Mouse (Mus musculus): Measurements from ENCODE around the gene Cd96.

Cd96 gene

GRCm38 (mm10) chr16:46063278-46063677 is 56.8 kb downstream of the Cd96 start:
- in situ Hi-C loops (cut with MboI, MseI): no loop called here

GRCm38 (mm10) chr16:46046906-46047305 is 73.1 kb downstream of the Cd96 start:
- in situ Hi-C loops (cut with MboI, MseI): no loop called here

DNA sequence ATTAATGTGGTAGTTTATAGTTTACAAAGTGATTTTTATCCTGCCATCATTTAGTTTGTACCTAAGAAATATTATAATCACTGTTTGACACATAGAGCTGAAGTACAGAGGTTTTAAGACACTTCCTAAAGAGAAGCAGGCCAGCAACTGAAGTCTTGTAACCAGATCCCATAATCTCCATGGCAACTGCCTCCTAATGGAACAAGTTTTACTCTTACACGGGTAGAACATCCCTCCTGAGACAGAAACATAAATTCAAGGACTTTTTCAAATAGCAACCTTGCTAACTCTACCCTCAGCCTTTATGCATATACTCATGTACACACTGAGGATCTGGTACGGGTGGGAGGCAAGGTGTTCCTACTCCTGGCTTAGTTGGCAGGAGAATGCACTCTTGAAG is 83.8 kb downstream of the Cd96 start:
- in situ Hi-C loops (cut with MboI, MseI): no loop called here

- in situ Hi-C loops (cut with MboI, MseI): no loop called here
These were observed 86.2 kb downstream of the Cd96 start for GRCm38 (mm10) chr16:46033896-46034295.

DNA sequence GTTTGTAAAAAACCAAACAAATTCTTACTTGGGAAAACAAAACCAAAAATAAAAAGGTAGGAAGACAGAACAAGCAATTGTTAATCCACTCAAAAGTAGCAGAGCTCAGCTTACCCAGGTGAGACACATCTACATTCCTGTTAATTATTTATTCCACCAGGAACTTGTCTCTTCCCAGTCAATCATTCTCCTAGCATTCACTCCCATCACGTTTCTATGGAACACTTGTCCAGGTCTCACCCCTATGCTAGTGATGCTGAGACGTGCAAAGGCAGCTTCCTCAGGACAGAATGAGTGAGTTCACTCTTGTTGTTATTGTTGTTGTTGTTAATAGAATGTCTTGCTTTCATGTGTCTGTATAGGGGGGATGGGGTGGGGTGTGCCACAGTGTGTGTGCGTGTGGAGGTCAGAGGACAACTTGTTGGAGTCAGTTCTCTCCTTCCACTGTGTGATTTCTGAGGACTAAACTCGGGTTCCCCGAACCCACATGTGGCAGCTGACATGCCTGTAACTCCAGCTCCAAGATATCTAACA is 97.0 kb downstream of the Cd96 start:
- in situ Hi-C loops (cut with MboI, MseI): loop anchor here in 1 of 2 experiments (25.0 kb wide), 1 partner anchor 786 kb away; no protein-coding TSS in a partner anchor

- in situ Hi-C loops (cut with MboI, MseI): loop anchor here in 1 of 2 experiments (25.0 kb wide), 1 partner anchor 785 kb away; no protein-coding TSS in a partner anchor
These were observed 97.7 kb downstream of the Cd96 start for GRCm38 (mm10) chr16:46022189-46022928.

GRCm38 (mm10) chr16:46021302-46021701 is 98.7 kb downstream of the Cd96 start:
- in situ Hi-C loops (cut with MboI, MseI): loop anchor here in 1 of 2 experiments (25.0 kb wide), 1 partner anchor 784 kb away; no protein-coding TSS in a partner anchor

GRCm38 (mm10) chr16:46020396-46020795 is 99.7 kb downstream of the Cd96 start:
- in situ Hi-C loops (cut with MboI, MseI): loop anchor here in 1 of 2 experiments (25.0 kb wide), 1 partner anchor 783 kb away; no protein-coding TSS in a partner anchor

DNA sequence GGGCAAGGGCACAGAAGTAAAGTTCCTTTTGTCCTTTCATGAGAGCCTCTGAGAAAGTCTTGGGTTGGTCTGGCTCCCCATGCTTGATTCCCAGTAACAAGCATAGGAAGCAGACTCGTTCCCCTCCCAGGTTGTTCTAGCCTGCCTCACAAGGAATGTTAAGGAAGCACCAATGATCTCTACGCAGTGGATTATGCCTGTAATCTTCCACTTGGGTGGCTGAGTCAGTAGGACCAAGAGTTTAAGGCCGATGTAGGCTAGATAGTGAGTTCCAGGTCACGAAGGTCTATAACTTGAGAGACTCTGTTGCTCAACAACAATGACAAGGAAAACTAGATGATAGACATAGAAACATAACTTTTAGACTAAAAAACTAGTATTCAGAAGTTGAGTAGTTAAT is 100.3 kb downstream of the Cd96 start:
- in situ Hi-C loops (cut with MboI, MseI): loop anchor here in 1 of 2 experiments (25.0 kb wide), 1 partner anchor 782 kb away; no protein-coding TSS in a partner anchor

DNA sequence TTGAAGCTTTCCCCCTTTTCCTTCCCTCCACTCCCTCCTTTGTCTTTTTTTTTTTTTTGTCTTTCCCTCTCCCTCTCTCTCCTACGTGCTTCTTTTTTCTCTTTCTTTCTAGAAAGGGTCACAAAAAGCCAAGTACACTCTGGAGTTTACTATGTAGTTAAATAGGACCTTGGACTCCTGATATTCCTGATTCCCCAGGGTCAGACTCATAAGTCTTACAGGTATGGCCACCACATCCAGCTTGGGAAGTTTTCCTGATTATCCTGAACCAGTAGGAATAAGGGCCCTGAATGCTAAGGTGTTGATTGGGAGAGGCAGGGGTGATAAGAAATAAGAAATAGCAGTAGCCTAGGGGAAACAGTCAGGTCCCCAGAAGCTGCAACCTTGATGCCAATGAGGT is 100.7 kb downstream of the Cd96 start:
- in situ Hi-C loops (cut with MboI, MseI): loop anchor here in 1 of 2 experiments (25.0 kb wide), 1 partner anchor 782 kb away; no protein-coding TSS in a partner anchor

DNA sequence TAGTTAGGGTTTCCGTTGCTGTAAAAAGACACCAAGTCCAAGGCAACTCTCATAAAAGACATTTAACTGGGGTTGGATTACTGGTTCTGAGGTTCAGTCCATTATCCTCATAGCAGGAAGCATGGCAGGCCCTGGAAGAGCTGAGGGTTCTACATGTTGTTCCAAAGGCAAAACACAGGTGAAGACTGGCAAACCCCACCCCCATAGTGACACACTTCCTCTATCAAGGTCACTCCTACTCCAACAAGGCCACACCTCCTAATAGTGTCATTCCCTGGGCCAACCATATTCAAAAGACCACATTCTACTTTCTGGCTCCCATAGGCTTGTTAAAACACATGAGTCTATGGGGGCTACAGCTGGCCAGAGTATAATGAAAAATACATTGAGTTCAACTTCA is 108.4 kb downstream of the Cd96 start:
- in situ Hi-C loops (cut with MboI, MseI): loop anchor here in 1 of 2 experiments (25.0 kb wide), 1 partner anchor 774 kb away; no protein-coding TSS in a partner anchor

DNA sequence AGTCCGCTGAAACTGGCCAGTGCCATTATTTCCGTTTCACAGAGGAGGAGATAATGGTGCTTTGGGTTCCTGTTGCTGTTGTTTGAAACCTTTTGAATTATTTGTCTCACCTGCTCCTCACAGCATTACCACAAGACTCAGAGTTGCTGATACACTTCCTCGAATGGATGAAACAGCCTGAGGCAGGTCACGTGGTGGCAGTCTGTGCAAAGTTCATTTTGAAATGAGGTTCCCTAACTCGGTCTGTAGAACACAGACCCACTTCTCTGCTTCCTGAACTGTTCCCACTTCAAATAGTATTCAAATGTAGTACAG is 109.2 kb downstream of the Cd96 start:
- in situ Hi-C loops (cut with MboI, MseI): loop anchor here in 1 of 2 experiments (25.0 kb wide), 1 partner anchor 774 kb away; no protein-coding TSS in a partner anchor

- in situ Hi-C loops (cut with MboI, MseI): loop anchor here in 1 of 2 experiments (25.0 kb wide), 1 partner anchor 773 kb away; no protein-coding TSS in a partner anchor
These were observed 109.7 kb downstream of the Cd96 start, which contains the start of gene Plcxd2 for GRCm38 (mm10) chr16:46010153-46010905. Gene Plcxd2, minus strand, starts transcription at chr16:46010218.

- in situ Hi-C loops (cut with MboI, MseI): loop anchor here in 1 of 2 experiments (5.0 to 25.0 kb wide), 2 partner anchors 113 to 772 kb away; partner anchors contain the start of gene Cd96
These were observed 110.3 kb downstream of the Cd96 start for GRCm38 (mm10) chr16:46009717-46010116.

GRCm38 (mm10) chr16:46008766-46009165 is 111.3 kb downstream of the Cd96 start:
- in situ Hi-C loops (cut with MboI, MseI): loop anchor here in 1 of 2 experiments (5.0 to 25.0 kb wide), 2 partner anchors 114 to 771 kb away; partner anchors contain the start of gene Cd96

DNA sequence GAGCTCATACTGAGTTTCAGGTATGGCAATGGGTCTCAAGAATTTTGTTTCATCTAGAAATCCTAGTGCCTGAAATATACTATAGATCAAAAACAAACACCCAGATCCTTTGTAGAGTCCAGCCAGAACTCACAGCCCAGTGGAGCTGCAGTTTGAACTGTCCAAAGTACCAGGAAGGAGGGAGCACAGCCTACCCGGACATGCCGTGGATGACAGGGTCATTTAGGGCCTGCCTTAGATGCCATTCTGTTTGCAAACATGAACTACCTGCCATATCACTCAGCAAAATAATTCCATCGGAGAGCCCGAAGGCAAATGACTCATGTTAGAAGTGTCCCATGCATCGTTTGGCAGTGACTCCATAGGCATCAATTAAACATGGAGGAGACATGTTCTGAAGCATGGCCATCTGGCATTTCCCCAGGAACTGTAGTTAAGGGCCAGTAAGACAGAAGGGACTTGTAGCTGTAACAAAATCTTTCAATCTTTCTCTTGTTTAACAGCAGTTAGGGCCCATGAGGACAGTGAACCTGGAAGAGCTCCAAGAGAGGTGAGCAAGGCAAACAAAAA is 111.9 kb downstream of the Cd96 start:
- in situ Hi-C loops (cut with MboI, MseI): loop anchor here in 1 of 2 experiments (5.0 to 25.0 kb wide), 2 partner anchors 114 to 771 kb away; partner anchors contain the start of gene Cd96

DNA sequence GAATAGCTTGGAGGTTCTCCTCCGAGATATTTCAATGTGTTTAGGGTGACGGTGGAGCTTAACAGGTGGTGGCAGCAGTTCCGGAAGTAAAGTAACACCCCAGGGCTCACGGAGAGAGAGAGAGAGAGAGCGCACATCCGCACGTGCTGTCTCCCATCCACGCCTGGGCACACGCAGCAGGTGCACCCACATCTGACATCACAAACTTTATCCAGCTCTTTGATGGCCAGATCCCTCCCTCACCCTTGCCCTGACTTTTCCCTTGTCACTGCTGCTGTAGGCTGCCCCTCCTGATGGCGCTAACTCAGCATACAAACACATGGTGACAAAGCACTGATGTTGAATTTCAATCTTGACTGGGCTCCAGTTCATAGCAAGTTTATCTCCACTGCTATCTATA is 113.8 kb downstream of the Cd96 start:
- in situ Hi-C loops (cut with MboI, MseI): loop anchor here in 1 of 2 experiments (5.0 to 25.0 kb wide), 2 partner anchors 116 to 769 kb away; partner anchors contain the start of gene Cd96

GRCm38 (mm10) chr16:46001550-46002166 is 118.4 kb downstream of the Cd96 start:
- in situ Hi-C loops (cut with MboI, MseI): loop anchor here in 1 of 2 experiments (25.0 kb wide), 1 partner anchor 764 kb away; no protein-coding TSS in a partner anchor

GRCm38 (mm10) chr16:46000976-46001375 is 119.1 kb downstream of the Cd96 start:
- in situ Hi-C loops (cut with MboI, MseI): loop anchor here in 1 of 2 experiments (25.0 kb wide), 1 partner anchor 764 kb away; no protein-coding TSS in a partner anchor
